Mouse (Mus musculus) thymus, adult 2 months (tissue): ENCODE measurements at regions not wholly inside any gene's neighbourhood (a gene's known extent, or its start where the extent isn't known, plus 50 kb on each side); places are given as distances from the start of the nearest gene placed in this dataset.

ENCODE experiments used
- CTCF ChIP-seq: fragments of 200-500 bp; IDR thresholded peaks from 2 replicates; pipeline ENCODE4 v1.5.1; 2012; ENCODE audit warnings: mild to moderate bottlenecking, control low read depth, low read length, moderate library complexity, borderline replicate concordance; ENCODE audit not compliant: control insufficient read depth, poor library complexity, insufficient read depth; ENCODE audit errors: extremely low read depth
- POLR2A ChIP-seq: fragments of 200-500 bp; IDR thresholded peaks from 2 replicates; pipeline ENCODE4 v1.6.1; 2012; ENCODE audit warnings: mild to moderate bottlenecking, low read length, control low read depth, moderate library complexity; ENCODE audit not compliant: control insufficient read depth, poor library complexity, insufficient read depth; ENCODE audit errors: extremely low read depth

GRCm38 (mm10) chr2:50827097-50827496 lies 321.8 kb downstream of the Rnd3 start:
- TF ChIP-seq POLR2A (no peak), CTCF (no peak)
